Mouse (Mus musculus) ZHBTc4 (cell line): ENCODE measurements around the gene Snx15.
"Not testable (repeated sequence)": the region's sequence is repeated elsewhere in the genome, so short reads cannot be mapped to it uniquely, and the experiment has no call there.

Source experiments
- DNase-seq: peaks from one replicate; pipeline ENCODE4 v3.0.0-alpha.2; 2011; ENCODE audit warnings: low read depth, low spot score

Snx15 gene

DNA sequence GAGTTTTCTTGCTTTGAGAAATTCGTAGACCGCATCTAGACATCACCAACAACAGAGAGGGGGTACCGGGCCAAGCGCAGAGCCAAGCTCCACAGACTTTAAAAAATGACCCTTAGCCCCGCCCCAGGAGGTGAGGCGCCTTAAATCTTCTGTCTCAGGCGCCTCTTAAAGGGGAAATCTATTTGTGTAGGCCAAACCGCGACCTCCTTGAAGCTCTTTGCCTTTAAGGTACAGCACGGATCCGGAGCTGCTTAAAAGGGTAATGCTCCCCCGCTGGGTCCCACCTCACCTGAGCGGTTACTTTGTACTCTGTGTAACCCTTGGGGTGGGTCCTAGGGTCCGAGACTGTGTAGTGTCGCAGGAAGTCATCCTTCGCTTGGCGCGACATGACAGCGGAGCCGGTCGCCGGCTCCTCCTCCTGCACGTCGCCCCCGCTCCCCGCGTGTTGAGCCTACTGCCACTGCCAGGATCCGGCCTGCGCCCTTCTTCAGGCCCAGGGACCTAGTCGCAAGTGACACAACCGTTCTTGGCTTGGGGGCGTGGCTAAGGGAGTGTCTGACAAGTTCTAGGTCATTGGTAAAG lies at the start of gene Snx15:
Gene Snx15, minus strand, starts transcription at position 545 of the 582 bp plus-strand sequence.
- peak; percentile 99 for DNase-seq

DNA sequence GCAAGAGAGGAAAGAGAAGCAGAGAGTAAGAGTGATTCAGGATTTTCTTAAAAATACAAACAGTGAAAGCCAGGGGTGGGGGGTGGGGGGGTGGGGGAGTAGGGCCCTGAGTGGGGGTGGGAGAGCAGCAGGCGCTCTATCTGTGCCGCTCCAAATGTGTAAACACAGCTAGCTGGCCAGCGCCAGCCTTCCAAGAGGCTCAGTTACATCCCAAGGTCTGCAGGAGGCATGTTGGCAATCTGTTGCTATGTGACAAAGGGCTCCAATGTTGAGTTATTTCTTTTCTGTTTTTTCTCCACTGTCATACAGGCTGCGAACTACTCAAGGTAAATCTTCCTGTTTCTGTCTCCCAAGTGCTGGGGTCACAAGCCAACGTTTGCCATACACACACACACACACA lies 46.7 kb upstream of the Snx15 start:
- no peak for DNase-seq

DNA sequence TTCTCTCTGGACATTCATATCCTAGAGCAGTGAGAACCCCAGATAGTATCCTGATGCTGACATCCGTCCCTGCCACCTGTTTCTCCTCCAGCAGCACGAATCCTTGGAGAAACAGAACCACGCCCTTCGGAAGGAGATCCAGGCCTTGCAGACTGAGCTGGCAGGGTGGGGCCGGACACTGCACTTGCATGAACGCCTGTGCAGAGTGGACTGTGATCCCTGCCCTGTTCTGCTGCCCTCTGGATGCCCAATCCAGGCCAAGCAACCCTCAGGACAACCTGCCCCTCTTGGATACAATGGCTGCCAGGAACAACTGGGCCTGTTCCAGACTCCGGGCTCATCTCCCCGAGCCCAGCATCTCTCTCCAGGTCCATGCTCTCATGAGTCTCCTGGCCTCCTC lies 43.1 kb upstream of the Snx15 start:
- DNase-seq = peak; percentile 35

DNA sequence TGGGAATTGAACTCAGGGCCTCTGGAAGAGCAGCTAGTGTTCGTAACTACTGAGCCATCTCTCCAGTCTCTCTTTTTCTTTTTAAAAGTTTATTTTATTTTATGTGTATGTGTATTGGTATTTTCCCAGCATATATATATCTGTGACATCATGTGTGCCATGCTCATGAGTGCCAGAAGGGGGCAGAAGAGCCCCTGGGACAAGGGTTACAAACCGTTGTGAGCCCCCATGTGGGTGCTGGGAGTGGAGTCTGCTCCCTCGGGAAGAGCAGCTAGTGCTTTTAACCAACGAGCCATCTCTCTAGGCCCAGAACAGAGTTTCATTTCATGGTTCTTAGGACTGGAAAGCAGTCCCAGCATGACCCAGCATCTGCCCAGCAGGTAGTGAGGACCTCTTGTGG lies 38.6 kb upstream of the Snx15 start:
- peak; percentile 61 for DNase-seq

DNA sequence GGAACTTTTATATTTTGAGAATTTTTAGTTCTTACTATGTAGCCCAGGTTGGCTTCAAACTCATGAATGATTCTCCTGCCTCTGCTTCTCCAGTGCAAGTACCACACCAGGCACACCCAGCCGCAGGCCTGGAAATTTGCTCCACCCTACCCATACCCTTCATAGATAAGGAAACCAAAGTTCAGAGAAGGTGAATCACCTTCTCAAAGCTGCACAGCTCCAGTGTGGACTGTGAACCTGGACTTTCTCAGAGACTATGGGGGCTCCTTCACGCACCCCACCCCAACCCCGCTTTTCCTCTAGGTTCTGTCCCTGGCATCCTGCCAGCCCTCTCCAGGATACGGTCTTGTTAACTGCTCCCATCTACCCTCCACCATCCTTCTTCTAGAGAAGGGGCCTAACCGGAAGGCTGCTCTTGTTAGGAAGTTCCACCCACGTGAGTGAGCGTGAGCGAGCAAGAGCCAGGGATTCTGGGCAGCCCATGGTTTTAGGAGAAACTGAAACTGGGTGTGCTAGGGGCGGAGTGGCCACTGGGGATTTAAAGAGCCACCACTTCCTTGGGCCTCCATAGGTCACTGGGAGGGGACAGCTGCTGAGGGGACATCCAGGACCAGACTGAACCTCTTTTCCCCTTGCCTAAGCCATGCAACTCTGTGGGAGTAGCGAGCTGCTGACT lies 35.9 kb upstream of the Snx15 start:
- peak; percentile 34 for DNase-seq

DNA sequence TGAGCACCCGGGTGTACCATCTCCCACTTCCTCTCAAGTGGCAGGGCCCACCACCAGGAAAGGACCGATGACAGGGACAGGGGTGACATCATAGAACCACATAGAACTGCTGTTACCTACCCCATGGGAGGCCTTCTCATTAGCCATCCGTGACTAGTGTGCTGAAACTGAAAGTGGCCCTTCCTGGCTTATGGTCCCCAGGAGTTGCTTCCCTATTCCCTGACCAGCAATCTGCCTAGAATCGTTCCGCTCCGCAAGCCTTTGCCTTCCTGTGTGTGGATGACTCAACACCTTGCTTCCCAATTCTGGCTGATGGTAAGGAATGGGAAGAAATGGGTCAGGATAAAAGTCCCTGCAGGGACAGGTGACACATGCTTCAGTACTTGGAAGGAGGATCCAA lies 29.1 kb upstream of the Snx15 start:
- no peak for DNase-seq

DNA sequence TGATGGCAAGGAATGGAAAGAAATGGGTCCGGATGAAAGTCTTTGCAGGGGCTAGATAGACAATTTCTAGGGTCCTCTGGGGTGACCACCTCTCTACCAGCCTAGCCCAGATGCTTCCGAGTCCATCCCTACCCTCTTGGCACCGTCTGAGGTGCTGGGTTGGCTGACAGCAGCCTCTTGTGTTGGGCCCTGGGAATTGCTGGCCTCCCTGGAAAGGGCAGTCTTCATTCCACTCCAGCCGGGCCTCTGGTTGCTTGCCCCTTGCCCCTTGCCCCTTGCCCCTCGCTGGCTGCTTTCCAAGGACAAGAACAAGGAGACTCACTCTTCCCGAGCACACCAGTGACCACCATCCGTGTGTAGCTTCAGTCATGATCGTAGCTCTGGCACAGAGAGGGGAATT lies 28.3 kb upstream of the Snx15 start:
- no peak for DNase-seq

DNA sequence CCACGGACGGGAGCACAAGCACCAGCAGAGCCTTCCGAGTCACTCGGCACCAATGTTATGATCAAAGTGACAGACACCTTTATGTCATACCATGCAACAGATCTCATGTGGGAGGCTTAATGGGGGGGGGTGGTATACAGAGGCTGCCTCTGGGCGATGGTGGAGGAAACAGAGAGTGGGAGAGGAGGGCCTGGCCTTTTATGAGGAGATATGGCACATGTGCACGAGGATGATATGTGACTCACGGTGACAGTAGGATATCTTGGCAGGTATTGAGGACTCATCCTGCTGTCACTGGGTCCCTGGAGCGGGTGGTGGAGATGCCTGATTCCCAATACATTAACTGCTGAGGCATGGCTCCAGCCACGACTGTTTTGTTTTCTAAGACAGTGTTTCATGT lies 27.1 kb upstream of the Snx15 start:
- no peak for DNase-seq

DNA sequence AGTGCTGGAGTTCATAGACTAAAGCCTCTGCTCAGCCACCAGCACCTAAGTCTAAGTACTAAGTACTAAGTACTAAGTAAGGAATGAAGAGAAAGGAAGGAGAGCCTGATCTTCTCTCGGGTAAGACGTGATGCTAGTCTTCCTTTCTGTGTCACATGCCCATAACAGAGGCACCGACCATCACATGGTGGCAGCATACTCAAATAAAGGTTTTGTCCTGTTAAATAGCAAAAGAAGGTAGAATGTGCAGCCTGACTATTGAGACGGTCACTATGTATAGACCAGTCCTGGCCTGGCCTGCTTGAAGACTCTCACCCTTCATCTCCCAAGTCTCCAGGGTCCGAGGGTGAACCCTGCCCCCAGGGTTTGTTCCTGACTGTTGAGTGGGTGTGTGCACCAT lies 16.7 kb upstream of the Snx15 start:
- no peak for DNase-seq

DNA sequence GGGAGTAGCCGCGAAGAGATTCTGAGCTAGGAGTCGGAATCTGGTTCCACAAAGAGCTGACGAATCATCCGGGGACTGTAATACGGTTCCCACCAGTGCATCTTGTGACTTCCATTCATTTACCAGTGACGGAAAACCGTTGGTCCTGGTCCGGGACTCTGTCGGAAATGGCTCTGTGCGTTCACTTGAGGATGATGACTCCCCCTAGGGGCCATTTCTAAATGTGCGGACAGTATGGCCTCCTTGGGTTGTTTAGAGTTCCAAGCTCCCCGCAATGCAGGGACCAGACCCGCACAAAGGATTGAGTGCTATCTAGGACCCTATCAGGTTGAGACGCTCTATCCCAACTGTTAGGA lies 13.3 kb upstream of the Snx15 start, which contains the start of gene Arl2:
Gene Arl2, minus strand, starts transcription at position 155 of the 356 bp plus-strand sequence.
- DNase-seq = peak; percentile 96

DNA sequence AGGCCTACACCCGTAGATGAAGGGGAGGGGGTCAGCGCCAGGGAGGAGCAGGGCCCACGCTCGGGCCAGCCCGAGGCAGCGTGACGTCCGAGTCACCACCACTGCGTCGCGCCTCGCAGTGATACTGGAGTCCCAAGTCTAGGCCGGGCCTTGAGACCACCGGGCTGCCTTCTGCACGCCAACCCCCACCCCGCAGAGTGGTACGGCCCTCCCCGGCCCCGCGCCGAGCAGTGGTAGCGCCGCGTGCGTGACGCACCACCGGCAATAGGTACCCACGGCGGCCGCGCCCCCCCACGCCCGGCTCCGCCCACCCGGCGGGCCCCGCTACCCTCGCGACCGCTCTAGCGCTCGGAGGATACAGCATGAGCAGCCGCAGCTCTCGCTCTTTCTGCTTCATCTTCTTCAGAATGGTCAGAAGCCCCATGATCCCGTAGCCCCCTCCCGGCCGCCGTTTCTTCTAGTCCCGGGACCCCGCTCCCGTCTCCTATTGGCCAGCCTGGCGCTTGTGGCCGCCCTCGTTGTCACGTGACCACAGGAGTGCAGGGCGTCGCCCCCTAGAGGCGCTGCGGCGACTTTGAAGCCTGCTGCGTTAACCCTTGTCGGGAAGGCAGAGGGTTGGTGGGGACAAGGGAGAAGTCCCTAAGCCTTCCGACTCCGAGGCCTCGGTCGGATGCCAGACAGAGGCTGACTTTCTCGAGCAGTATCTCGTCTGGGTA lies 12.7 kb upstream of the Snx15 start, which contains the start of gene Batf2:
Gene Batf2, plus strand, starts transcription at position 306 of the 716 bp plus-strand sequence.
- peak; percentile 99 for DNase-seq

DNA sequence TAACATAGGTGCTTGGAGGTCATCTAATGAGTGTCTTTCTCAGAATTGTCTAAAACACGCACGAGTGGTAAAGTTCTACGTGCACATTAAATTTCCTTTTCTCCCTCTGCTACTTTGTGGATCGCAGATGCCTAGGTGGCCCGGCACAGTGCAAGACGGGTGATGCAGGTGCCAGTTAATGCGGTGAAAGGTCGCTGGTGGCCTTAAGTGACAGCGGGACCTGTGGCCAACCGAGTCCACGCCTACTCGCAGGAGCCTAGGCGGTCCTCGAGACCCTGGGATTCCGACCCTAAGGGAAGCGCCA lies 12.2 kb upstream of the Snx15 start:
- DNase-seq = no peak

DNA sequence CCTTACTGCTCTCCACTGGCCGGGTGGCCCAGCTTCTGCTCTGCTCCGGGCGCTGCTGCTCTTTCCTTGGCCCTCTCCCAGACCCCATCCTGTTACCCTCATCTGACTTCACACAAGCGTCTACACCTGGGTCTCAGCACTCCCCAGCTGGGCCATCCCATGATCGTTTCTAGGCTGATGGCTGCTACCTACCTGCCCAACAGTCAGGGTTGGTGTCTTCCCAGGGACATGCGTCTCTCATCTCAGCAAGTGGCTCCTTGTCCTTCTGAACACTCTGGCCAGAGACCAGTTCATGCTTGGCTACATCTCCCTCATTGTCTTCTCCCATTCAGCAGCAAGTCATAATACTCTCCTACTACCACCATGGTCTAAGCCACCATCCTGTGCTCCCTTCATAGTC lies 11.6 kb upstream of the Snx15 start:
- DNase-seq = no peak

DNA sequence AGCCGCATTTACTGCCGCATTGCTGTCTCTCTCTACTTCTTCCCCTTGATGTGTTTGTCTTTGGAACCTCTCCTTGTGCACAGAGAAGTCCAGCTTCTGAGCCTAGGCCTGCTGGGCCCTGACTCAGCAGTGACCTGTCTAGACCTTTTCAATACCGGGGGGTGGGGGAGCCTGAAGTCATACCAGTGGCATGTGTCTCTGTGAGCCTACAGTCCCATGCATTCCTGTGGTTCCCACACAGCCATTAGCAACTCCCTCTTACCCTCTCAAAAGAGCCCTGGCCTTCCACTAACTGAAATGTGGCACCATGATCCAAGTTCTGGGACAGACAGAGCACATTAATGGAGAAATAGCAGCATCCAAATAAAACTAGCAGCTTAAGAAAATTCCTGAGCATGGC lies 8.3 kb upstream of the Snx15 start:
- no peak for DNase-seq

DNA sequence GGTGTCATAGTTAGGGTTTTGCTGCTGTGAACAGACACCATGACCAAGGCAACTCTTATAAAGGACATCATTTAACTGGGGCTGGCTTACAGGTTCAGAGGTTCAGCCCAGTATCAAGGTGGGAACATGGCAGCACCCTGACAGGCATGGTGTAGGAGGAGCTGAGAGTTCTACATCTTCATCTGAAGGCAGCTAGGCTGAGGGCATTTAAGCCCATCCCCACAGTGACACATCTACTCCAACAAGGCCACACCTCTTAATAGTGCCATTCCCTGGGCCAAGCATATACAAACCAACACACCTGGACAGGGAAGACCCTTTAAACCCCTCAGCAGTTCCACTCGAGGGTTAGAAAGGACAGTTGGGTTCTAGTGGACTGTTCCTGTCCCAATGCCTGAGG lies 5.1 kb upstream of the Snx15 start:
- not testable (repeated sequence) for DNase-seq

DNA sequence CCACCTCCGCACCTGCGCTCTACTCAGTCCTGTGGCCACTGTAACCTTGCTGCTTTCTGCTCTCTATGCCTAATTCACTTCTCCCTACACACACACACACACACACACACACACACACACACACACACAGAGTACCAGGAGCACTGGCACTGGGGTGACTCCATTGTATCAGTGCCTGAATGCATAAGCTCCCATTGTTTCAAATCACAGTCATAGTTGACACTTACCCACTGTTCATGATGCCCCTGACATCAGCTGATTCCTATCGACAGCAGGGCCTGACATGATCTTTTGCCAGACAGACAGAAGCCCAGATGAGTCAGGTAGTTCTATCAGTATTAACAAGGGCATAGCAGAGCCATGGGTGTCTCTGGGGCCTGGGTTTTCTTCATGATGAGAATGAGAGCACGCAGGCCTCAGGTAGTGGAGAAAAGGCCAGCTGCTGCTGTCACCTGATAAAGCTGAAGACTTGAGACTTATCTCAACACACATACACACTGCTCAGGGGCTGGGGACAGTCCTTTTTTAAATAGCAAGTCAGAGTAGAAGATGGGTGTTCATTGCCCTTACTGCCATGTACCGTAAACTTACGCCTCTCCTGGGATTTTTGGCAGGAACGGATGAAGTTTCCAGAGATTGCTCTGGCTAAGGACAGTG lies 4.2 kb upstream of the Snx15 start:
- DNase-seq = no peak

DNA sequence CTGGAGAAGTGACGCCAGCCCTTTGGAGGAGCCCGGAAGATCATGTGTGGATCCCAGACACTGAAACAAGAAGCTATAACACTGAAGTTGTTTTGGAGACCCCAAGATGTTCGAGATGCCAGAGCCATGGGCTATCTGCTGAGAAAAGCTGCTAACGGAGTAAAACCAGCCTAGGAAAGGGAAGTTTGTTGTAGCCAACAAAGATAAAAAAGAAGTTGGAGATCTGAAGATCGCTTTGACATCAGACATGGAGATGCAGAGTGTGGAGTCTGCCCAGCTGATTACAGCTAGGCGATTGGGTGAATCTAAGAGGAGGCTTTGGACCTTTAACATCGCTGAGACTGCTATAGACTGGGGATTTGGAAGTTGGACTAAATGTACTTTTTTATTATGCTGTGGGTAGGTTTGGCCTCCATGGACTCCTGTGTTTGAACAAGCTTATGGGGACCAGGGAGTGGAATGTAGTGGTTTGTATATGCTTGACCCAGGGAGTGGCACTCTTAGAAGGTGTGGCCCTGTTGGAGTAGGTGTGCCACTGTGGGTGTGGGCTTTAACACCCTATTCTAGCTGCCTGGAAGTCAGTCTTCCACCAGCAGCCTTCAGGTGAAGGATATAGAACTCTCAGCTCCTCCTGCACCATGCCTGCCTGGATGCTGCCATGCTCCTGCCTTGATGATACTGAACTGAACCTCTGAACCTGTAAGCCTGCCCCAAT lies 2.5 kb upstream of the Snx15 start:
- not testable (repeated sequence) for DNase-seq

DNA sequence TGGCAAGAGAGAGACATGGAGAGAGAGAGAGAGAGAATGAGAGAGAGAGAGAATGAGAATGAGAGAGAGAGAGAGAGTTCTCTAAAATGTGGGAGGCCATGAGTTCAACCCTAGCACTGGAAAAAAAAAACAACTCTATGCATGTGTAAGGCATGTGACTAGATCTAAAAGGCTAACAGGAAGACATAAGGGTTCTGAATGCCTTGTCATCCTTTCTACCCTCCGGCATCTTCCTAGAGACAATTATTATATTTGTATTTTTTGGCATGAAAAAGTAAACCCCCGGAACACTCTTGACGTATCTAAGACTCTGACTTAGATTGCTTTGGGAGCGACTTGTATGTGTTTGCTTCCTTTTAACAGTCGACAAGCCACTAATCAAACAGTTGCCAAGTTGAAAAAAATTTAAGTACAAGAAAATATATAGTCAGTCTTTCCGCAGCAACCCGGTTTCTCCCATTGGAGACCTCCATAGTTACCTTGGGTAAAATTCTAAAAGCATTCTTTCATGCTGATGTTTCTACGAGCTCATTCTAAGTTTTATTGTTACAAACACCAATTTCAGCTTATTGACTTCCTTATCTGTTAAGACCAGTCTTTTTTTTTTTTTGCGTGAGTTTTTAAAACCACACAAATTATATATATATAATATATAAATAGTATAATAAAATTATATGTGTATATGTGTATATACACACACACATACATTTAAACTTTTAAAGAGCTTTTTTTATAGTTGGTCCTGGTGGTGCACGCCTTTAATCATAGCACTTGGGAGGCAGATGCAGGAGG lies 1.1 kb downstream of the Snx15 start:
- no peak for DNase-seq

DNA sequence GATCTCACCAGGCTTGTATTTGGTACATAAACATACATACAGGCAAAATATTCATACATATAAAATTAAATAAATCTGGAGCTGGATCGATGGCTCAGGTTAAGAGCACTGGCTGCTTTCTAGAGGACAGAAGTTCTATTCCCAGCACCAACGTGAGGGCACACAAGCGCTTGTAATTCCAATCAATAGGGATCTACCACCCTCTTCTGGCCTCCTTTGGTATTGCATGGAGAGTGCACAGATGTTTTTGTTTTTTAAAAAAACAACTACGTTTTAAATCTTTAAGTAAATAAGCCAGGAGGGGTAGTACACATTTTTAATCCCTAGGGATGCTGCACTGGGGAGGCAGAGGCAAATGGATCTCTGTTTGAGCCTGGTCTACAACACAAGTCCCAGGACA lies 1.8 kb downstream of the Snx15 start:
- DNase-seq = peak; percentile 88

DNA sequence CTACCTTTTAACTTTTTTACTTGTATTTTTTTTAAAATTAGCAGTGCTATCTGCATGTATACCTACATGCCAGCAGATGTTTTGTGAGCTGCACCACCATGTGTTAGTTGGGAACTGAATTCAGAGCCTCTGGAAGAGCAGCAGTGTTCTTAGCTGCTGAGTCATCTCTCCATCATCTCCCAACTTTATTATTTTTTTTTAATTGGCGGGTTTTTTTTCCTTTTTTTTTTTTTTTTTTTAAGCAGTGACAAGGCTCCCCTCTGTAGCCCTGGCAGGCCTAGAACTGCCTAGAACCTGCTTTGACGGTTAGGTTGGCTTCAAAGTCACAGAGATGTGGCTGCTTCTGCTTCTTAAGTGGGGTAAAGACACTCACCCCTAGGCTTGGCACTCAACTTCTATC lies 3.2 kb downstream of the Snx15 start:
- no peak for DNase-seq

DNA sequence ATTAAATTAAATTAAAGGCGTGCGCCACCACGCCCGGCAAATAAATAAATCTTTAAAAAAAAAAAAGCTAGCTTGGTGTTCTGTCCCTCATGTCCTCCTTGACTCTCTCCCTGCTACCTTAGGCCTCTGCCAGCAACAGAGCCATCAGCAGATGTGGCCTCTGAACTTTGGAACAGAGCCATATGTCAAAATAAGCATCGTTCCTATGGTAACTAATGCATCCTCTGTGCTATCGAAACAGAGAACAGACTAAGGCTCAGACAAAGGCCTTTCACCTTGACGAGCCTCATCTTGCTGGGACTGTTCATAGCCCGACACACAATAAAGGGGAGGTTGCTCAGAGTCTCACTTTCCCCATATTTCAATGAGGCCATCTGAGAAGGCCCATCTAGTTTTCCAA lies 4.8 kb downstream of the Snx15 start:
- DNase-seq = no peak
